Mouse (Mus musculus) G1E (cell line): ENCODE measurements around the gene Gm6525.

Experiments
- CTCF ChIP-seq: IDR thresholded peaks from 2 replicates; pipeline ENCODE4 v1.5.1; 2012; ENCODE audit warnings: low read depth, low read length, inconsistent platforms, mixed read lengths
- GATA1 ChIP-seq: IDR thresholded peaks from 2 replicates; pipeline ENCODE4 v1.6.1; 2012; ENCODE audit warnings: borderline replicate concordance, low read length, inconsistent platforms, mixed read lengths
- POLR2AphosphoS5 ChIP-seq: IDR thresholded peaks from 2 replicates; pipeline ENCODE4 v1.6.1; 2012; ENCODE audit warnings: low read depth, low read length, inconsistent platforms; ENCODE audit not compliant: insufficient replicate concordance
- TAL1 ChIP-seq: conservative IDR thresholded peaks from 2 replicates; pipeline ENCODE4 v1.6.1; 2012; ENCODE audit warnings: low read depth, low read length, inconsistent platforms, mixed read lengths

- TF ChIP-seq CTCF (no peak), GATA1 (no peak), TAL1 (no peak), POLR2AphosphoS5 (no peak)
These were observed 30.7 kb downstream of the Gm6525 start for GRCm38 (mm10) chr3:84204640-84205039.
